Comparison of ENCODE assay signal across 9 mouse cellular contexts in the genomic region with DNA sequence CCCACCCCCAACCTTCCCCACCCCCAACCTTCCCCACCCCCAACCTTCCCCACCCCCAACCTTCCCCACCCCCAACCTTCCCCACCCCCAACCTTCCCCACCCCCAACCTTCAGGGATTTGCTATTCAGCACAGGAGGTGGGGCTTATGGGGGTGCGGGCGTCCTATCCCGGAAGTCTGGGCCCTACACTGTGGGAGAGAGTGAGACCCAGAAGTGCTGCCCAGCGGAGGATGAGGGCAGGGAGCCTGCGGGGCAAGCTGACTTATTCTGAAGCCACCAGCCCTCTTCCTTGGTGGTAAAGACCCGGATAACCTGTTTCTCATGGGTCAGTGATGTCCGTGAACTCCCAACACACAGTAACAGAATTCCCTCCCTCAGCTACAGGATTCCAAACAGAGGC. TPM values are rescaled to one million over a fixed set of nuclear protein-coding genes. Genes with fewer than 3 reads are reported as not detected.
DNase-seq lines count a peak whose midpoint lies in the region; ATAC-seq lines count a peak whose summit lies in the region.
"Had no signal": no experiment of that assay in that cellular context is flagged by ENCODE, and none has a peak within 500 bp of the region (broad histone marks: within the 10 kb centered on the region; RNA-seq: fewer than 3 reads in every experiment).

No protein-coding gene starts in this region.

- H3K4me3 ChIP-seq in hindbrain, embryonic 10.5 days, result peak overlapping the region; percentile 45
- H3K4me3 ChIP-seq in hindbrain, embryonic 11.5 days (ENCODE audit: low read depth, low read length), result no peak overlapping the region
- H3K4me3 ChIP-seq in embryonic facial prominence, embryonic 10.5 days, result peak overlapping the region; percentile 43
- H3K4me3 ChIP-seq in liver, embryonic 13.5 days (replicated peaks), result no peak overlapping the region

- peaks cover 5% of the 10 kb centered on the region; the same call in 1 of the 2 replicates for H3K9me3 ChIP-seq in hindbrain, embryonic 10.5 days
- no peaks in the 10 kb centered on the region for H3K9me3 ChIP-seq in hindbrain, embryonic 11.5 days (ENCODE audit: control insufficient read depth, low read length)
- H3K9me3 ChIP-seq in embryonic facial prominence, embryonic 10.5 days, result no peaks in the 10 kb centered on the region
- no peaks in the 10 kb centered on the region for H3K9me3 ChIP-seq in liver, embryonic 13.5 days (replicated peaks)

- H3K9ac ChIP-seq in hindbrain, embryonic 11.5 days (ENCODE audit: low read depth, low read length), result no peak overlapping the region
- no peak overlapping the region for H3K9ac ChIP-seq in liver, embryonic 13.5 days

- H3K4me2 ChIP-seq in hindbrain, embryonic 11.5 days (replicated peaks; ENCODE audit: low read depth, low read length), result no peak overlapping the region
- peak overlapping the region; percentile 50; the same call in 1 of the 2 replicates for H3K4me2 ChIP-seq in liver, embryonic 13.5 days

- H3K4me1 ChIP-seq in hindbrain, embryonic 10.5 days (replicated peaks), result peaks cover 40% of the 10 kb centered on the region
- H3K4me1 ChIP-seq in hindbrain, embryonic 11.5 days (replicated peaks; ENCODE audit: control insufficient read depth, insufficient read depth, low read length), result peaks cover 7% of the 10 kb centered on the region; the same call in 1 of the 2 replicates
- peaks cover 26% of the 10 kb centered on the region for H3K4me1 ChIP-seq in embryonic facial prominence, embryonic 10.5 days
- peaks cover 8% of the 10 kb centered on the region for H3K4me1 ChIP-seq in liver, embryonic 13.5 days (replicated peaks)

- DNase-seq in hindbrain, embryonic 10.5 days (ENCODE audit: low spot score), result no peak
- no peak for DNase-seq in hindbrain, embryonic 11.5 days (ENCODE audit: low spot score)
- DNase-seq in embryonic facial prominence, embryonic 10.5 days (ENCODE audit: low spot score), result no peak
- peak; percentile 32 for DNase-seq in heart, postnatal 36 days
- no peak for DNase-seq in liver, embryonic 13.5 days
- DNase-seq in frontal cortex, postnatal 10 days (ENCODE audit: low spot score in 2 of 2), result no peak
- no peak for DNase-seq in layer of hippocampus, adult 8-10 months (ENCODE audit: low spot score in 2 of 2)
- DNase-seq in cerebellum, postnatal 10 days, result no peak

- no peaks in the 10 kb centered on the region for H3K36me3 ChIP-seq in hindbrain, embryonic 10.5 days
- H3K36me3 ChIP-seq in hindbrain, embryonic 11.5 days (ENCODE audit: control insufficient read depth, insufficient read depth, low read length), result no peaks in the 10 kb centered on the region
- no peaks in the 10 kb centered on the region for H3K36me3 ChIP-seq in embryonic facial prominence, embryonic 10.5 days (replicated peaks)
- H3K36me3 ChIP-seq in liver, embryonic 13.5 days, result no peaks in the 10 kb centered on the region

- WGBS in hindbrain, embryonic 10.5 days, result under 1% methylated on average over 7 of the region's 7 CpGs
- WGBS in hindbrain, embryonic 11.5 days, result 4% methylated on average over 7 of the region's 7 CpGs
- 2% methylated on average over 7 of the region's 7 CpGs for WGBS in embryonic facial prominence, embryonic 10.5 days
- 3% methylated on average over 7 of the region's 7 CpGs for WGBS in liver, embryonic 13.5 days (ENCODE audit: insufficient replicate concordance)

- no peak for ATAC-seq in hindbrain, embryonic 11.5 days (ENCODE audit: low FRiP score)
- ATAC-seq in liver, embryonic 13.5 days (ENCODE audit: low read depth), result no peak

- peaks cover 68% of the 10 kb centered on the region for H3K27me3 ChIP-seq in hindbrain, embryonic 10.5 days (ENCODE audit: insufficient read depth, poor library complexity, severe bottlenecking)
- H3K27me3 ChIP-seq in hindbrain, embryonic 11.5 days (ENCODE audit: control insufficient read depth, insufficient read depth, low read length), result peaks cover 10% of the 10 kb centered on the region; the same call in 1 of the 2 replicates
- peaks cover 70% of the 10 kb centered on the region for H3K27me3 ChIP-seq in embryonic facial prominence, embryonic 10.5 days (replicated peaks; ENCODE audit: low read depth, poor library complexity, severe bottlenecking)
- H3K27me3 ChIP-seq in liver, embryonic 13.5 days, result peaks cover 36% of the 10 kb centered on the region

- no peak overlapping the region for H3K27ac ChIP-seq in hindbrain, embryonic 10.5 days
- H3K27ac ChIP-seq in hindbrain, embryonic 11.5 days (ENCODE audit: low read depth, low read length), result no peak overlapping the region
- H3K27ac ChIP-seq in embryonic facial prominence, embryonic 10.5 days (replicated peaks), result no peak overlapping the region
- H3K27ac ChIP-seq in liver, embryonic 13.5 days, result no peak overlapping the region
- H3K27ac ChIP-seq: macrophage had no signal

- intact Hi-C loops in heart, postnatal 36 days (cut with DNase I), result no loop called here

RNA-seq across cellular contexts. Expression of gene Arhgap40, which starts 42.7 kb away (rescaled TPM):
- 0.27 TPM in 1 of 2 replicates, not detected in the other for polyA plus RNA-seq in hindbrain, embryonic 10.5 days (2016; fragmentation: Nextera tagmentation; extraction: Ambion mirVana)
- polyA plus RNA-seq in hindbrain, embryonic 11.5 days (2014; fragmentation: Nextera tagmentation; extraction: Ambion mirVana), result 0.37 and 0.54 TPM in 2 replicates
- 0.21 and 0.25 TPM in 2 replicates for polyA plus RNA-seq in embryonic facial prominence, embryonic 10.5 days (2016; fragmentation: Nextera tagmentation; extraction: Ambion mirVana)
- not detected for total RNA-seq in heart, postnatal 36 days (2021)
- not detected in 2 replicates for polyA plus RNA-seq in liver, embryonic 13.5 days (2015; fragmentation: Nextera tagmentation; extraction: Ambion mirVana)
- total RNA-seq in layer of hippocampus, adult 8-10 months (2022), result under 1 TPM in 1 of 4 experiments, not detected in 3; 0.56 TPM
- polyA plus RNA-seq: macrophage had no signal

RNA-seq across cellular contexts. Expression of gene Adig, which starts 52.8 kb away (rescaled TPM):
- polyA plus RNA-seq in hindbrain, embryonic 10.5 days (2016; fragmentation: Nextera tagmentation; extraction: Ambion mirVana), result not detected in 2 replicates
- polyA plus RNA-seq in hindbrain, embryonic 11.5 days (2014; fragmentation: Nextera tagmentation; extraction: Ambion mirVana), result not detected in 2 replicates
- polyA plus RNA-seq in embryonic facial prominence, embryonic 10.5 days (2016; fragmentation: Nextera tagmentation; extraction: Ambion mirVana), result not detected in 2 replicates
- 1 to 10 TPM; 3.0 to 3.7 TPM for total RNA-seq in heart, postnatal 36 days (2021)
- not detected in 2 replicates for polyA plus RNA-seq in liver, embryonic 13.5 days (2015; fragmentation: Nextera tagmentation; extraction: Ambion mirVana)
- not detected for total RNA-seq in layer of hippocampus, adult 8-10 months (2022)
- polyA plus RNA-seq: macrophage had no signal

RNA-seq across cellular contexts. Expression of gene Slc32a1, which starts 55.3 kb away (rescaled TPM):
- polyA plus RNA-seq in hindbrain, embryonic 10.5 days (2016; fragmentation: Nextera tagmentation; extraction: Ambion mirVana), result 0.35 and 1.4 TPM in 2 replicates
- polyA plus RNA-seq in hindbrain, embryonic 11.5 days (2014; fragmentation: Nextera tagmentation; extraction: Ambion mirVana), result 1.9 and 2.9 TPM in 2 replicates
- polyA plus RNA-seq in embryonic facial prominence, embryonic 10.5 days (2016; fragmentation: Nextera tagmentation; extraction: Ambion mirVana), result 0.05 and 0.15 TPM in 2 replicates
- not detected for total RNA-seq in heart, postnatal 36 days (2021)
- not detected in 2 replicates for polyA plus RNA-seq in liver, embryonic 13.5 days (2015; fragmentation: Nextera tagmentation; extraction: Ambion mirVana)
- total RNA-seq in layer of hippocampus, adult 8-10 months (2022), result 10 to 100 TPM; 62.7 to 69.9 (median 64.8) TPM

Comparison
In these comparisons a context has a peak if more than half of its experiments do, and no peak if none do; other contexts are left out.
1. H3K4me3 ChIP-seq: peak in hindbrain, embryonic 10.5 days (single experiment) and embryonic facial prominence, embryonic 10.5 days (single experiment); none in hindbrain, embryonic 11.5 days (single experiment) and liver, embryonic 13.5 days (single experiment).
2. DNase-seq: peak in heart, postnatal 36 days (2 of 2); none in hindbrain, embryonic 10.5 days (single experiment), hindbrain, embryonic 11.5 days (single experiment), embryonic facial prominence, embryonic 10.5 days (single experiment), liver, embryonic 13.5 days (single experiment), frontal cortex, postnatal 10 days (0 of 2), layer of hippocampus, adult 8-10 months (0 of 2) and cerebellum, postnatal 10 days (0 of 2).